Mouse (Mus musculus): Measurements from ENCODE around the gene Castor2. TPM values are rescaled to one million over a fixed set of nuclear protein-coding genes. Genes with fewer than 3 reads are reported as not detected.

The Castor2 gene
- total RNA-seq, 4 experiments from 2014 or later = 21.6 to 32.9 (median 25.9) TPM

Other genes with a start within 250 kb of the Castor2 start
- gene Rcc1l, start 77.1 kb downstream of the Castor2 start, total RNA-seq (2022) = 10 to 100 TPM; 32.2 to 40.2 (median 33.8) TPM
- 1 to 10 TPM; 4.8 to 7.8 (median 5.8) TPM for gene Gtf2ird2, start 84.3 kb downstream of the Castor2 start, total RNA-seq (2022)
- 10 to 100 TPM in 1 of 4 experiments, 1 to 10 TPM in 3; 2.8 to 10.1 (median 3.9) TPM for gene Ncf1, start 129.9 kb downstream of the Castor2 start, total RNA-seq (2022)
- gene Gtf2i, start 215.0 kb downstream of the Castor2 start, total RNA-seq (2022) = 100 to 1,000 TPM; 183 to 210 (median 205) TPM